Mouse (Mus musculus) ovary, postnatal 10 days (tissue): ENCODE measurements around the gene Olfr916.

Experiments used
- DNase-seq: peaks from one replicate; pipeline ENCODE4 v3.0.0; 2022; ENCODE audit warnings: low spot score

Olfr916 gene

DNA sequence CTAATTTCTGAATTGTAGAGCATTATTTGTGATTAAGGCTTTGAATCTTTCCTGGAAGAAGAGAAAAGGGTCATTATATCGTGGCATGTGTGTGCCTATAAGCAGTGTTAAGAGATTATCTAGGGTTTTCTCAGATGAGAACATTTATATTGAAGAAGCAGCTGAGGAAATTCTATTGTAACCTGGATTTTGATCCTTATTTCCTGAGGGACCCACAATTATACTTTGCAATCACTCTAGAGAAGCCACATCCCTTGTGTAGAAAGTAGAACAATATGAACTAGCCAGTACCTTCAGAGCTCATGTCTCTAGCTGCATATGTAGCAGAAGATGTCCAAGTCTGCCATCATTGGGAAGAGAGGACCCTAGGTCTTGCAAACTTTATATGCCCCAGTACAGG is at the start of gene Olfr916:
TSS of gene Olfr916 (minus strand) at position 101 of the 400 bp plus-strand sequence.
- no peak for DNase-seq

DNA sequence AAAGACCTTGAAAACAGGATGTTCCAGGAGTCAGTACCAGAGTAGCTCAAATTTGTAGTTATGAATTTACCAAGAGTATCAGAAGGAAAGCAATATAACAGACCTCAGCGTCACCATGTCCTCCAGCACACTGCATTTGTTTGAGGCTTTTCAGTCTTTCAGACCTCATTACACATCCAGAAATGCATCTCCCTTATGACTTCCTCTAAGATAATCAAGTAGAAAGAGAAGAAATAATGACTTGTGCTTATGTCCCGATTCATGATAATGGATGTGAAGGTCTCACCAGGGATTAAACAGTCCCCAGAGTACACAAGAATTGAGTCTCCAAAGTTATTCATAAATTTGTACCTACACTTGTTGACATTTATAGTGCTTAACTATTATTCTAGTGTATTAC is 14.8 kb upstream of the Olfr916 start, which contains the start of gene Olfr918:
TSS of gene Olfr918 (minus strand) at position 101 of the 400 bp plus-strand sequence.
- no peak for DNase-seq

DNA sequence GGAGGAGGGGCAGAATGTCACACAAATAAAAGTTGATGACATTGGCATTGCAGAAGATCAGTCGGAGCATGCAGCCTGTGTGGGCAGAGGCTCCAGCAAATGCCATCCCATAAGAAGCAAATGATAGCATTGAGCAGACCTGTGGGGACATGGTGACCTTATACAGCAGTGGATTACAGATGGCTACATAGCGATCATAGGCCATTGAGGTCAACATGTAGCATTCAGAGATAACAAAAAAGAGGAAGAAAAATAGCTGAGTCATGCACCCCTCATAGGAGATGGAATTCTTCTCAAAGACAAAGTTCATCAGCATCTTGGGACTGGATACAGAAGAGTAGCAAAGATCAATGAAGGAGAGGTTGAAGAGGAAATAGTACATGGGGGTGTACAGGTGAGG is 13.2 kb upstream of the Olfr916 start:
- DNase-seq: no peak

DNA sequence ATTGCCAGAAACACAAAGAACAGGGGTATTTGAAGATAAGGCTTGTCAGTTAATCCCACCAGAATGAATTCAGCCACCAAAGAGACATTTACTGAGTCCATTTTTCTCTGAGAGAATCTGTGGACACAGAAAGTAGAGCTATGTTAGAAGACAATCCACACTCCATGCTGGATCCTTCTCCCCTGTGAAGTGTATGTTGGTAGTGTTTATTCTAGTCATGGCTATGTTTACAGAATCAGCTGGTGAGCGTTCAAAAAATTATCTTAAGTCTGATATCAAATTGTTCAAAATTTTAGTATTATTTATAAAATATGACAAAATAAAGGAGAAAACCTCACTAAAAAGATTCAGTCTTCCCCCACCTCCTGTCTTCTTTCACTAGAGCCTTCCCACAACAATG is 6.1 kb upstream of the Olfr916 start, which contains the start of gene Olfr917:
TSS of gene Olfr917 (minus strand) at position 101 of the 400 bp plus-strand sequence.
- DNase-seq: no peak

DNA sequence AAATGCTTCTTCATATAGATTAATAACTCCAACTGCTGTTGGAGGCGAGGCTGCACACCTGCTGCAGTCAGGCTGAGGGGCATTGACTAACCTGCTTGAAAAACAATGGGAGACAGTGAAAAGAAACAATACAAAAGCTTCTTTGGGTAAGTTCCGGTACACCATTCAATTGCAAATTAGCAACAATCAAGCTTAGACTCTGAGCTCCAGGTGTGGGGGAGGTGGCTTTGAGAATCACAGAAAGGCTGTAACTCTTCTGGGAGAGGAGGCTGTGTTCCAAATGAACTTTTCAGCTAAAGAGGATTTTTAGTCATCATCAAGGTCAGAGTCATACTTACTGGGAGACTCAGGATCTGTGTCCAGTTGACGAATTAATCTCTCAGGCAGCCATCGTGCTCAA is 27.3 kb downstream of the Olfr916 start:
- no peak for DNase-seq
